In the genomic region with DNA sequence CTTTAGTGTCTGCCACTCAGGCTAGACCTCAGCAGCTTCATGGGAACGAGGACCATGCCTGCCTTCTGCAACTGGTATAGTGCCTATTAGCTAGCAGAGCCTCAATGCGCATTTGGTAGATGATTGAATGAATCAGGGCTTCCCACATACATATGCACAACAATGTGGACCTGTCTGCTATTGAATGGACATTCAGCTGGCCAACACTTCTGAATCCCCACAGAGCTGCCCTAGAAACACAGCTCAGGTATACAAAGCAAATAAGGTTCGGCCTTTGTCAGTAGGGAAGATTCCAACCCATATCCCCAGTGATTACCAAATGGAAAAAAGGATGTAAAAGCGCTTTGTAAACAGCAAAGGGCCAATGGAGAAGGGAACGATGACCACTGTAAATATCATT, we compare ENCODE assay signal across 8 mouse cellular contexts. TPM values are rescaled to one million over a fixed set of nuclear protein-coding genes. Genes with fewer than 3 reads are reported as not detected.
A peak's percentile ranks its signal among the peaks of the same experiment; 100 is the strongest.
DNase-seq lines count a peak whose midpoint lies in the region; ATAC-seq lines count a peak whose summit lies in the region.

No protein-coding gene starts in this region.

- no peak for DNase-seq in kidney, postnatal 4 days
- DNase-seq in brain, adult 2 months (ENCODE audit: low read depth, low spot score): peak; percentile 50
- no peak for DNase-seq in kidney, postnatal 10 days
- DNase-seq in urinary bladder, postnatal 25 days (ENCODE audit: low spot score): no peak

- H3K4me3 ChIP-seq in kidney, embryonic 16.5 days (ENCODE audit: low read length): peak overlapping the region; percentile 76
- peak overlapping the region; percentile 72 for H3K4me3 ChIP-seq in forebrain, embryonic 12.5 days (replicated peaks)
- peak overlapping the region; percentile 73 for H3K4me3 ChIP-seq in liver, embryonic 16.5 days (ENCODE audit: low read depth, low read length)

- 16% methylated on average over 5 of the region's 5 CpGs for WGBS in kidney, embryonic 16.5 days
- WGBS in forebrain, embryonic 12.5 days: 10% methylated on average over 5 of the region's 5 CpGs
- 24% methylated on average over 5 of the region's 5 CpGs for WGBS in liver, embryonic 16.5 days (ENCODE audit: insufficient replicate concordance)

- H3K9me3 ChIP-seq in kidney, embryonic 16.5 days (ENCODE audit: low read length): no peaks in the 10 kb centered on the region
- H3K9me3 ChIP-seq in forebrain, embryonic 12.5 days: no peaks in the 10 kb centered on the region
- no peaks in the 10 kb centered on the region for H3K9me3 ChIP-seq in liver, embryonic 16.5 days (replicated peaks; ENCODE audit: control insufficient read depth, low read length)

- peaks cover 4% of the 10 kb centered on the region; the same call in 1 of the 2 replicates for H3K27me3 ChIP-seq in kidney, embryonic 16.5 days (ENCODE audit: insufficient read depth, low read length)
- H3K27me3 ChIP-seq in forebrain, embryonic 12.5 days: no peaks in the 10 kb centered on the region
- peaks cover 6% of the 10 kb centered on the region for H3K27me3 ChIP-seq in liver, embryonic 16.5 days (ENCODE audit: control insufficient read depth, insufficient read depth, low read depth, low read length)

- no peaks in the 10 kb centered on the region for H3K36me3 ChIP-seq in kidney, embryonic 16.5 days (ENCODE audit: insufficient read depth, low read length)
- peaks cover 15% of the 10 kb centered on the region for H3K36me3 ChIP-seq in forebrain, embryonic 12.5 days (replicated peaks)
- no peaks in the 10 kb centered on the region for H3K36me3 ChIP-seq in liver, embryonic 16.5 days (ENCODE audit: control insufficient read depth, insufficient read depth)

- H3K9ac ChIP-seq in kidney, embryonic 16.5 days (replicated peaks; ENCODE audit: low read length): peak overlapping the region; percentile 58; the same call in 1 of the 2 replicates
- peak overlapping the region; percentile 76 for H3K9ac ChIP-seq in forebrain, embryonic 12.5 days
- peak overlapping the region; percentile 64; the same call in 1 of the 2 replicates for H3K9ac ChIP-seq in liver, embryonic 16.5 days (ENCODE audit: low read depth, low read length)

- no peak for ATAC-seq in kidney, embryonic 16.5 days (ENCODE audit: low FRiP score, low TSS enrichment)
- no peak for ATAC-seq in forebrain, embryonic 12.5 days (ENCODE audit: low FRiP score)
- ATAC-seq in liver, embryonic 16.5 days (ENCODE audit: low read depth): no peak
- no peak for ATAC-seq in inflammation-experienced regulatory T-cells, adult 6 months

- H3K27ac ChIP-seq in kidney, embryonic 16.5 days (ENCODE audit: low read length): no peak overlapping the region
- H3K27ac ChIP-seq in forebrain, embryonic 12.5 days: no peak overlapping the region
- H3K27ac ChIP-seq in liver, embryonic 16.5 days (ENCODE audit: low read length): no peak overlapping the region

- peaks cover 9% of the 10 kb centered on the region for H3K4me1 ChIP-seq in kidney, embryonic 16.5 days (ENCODE audit: insufficient read depth, low read length)
- H3K4me1 ChIP-seq in forebrain, embryonic 12.5 days: peaks cover 22% of the 10 kb centered on the region
- H3K4me1 ChIP-seq in liver, embryonic 16.5 days (ENCODE audit: control insufficient read depth, low read depth, low read length): peaks cover 8% of the 10 kb centered on the region

- H3K4me2 ChIP-seq in kidney, embryonic 16.5 days (replicated peaks; ENCODE audit: low read depth, low read length): peak overlapping the region; percentile 69
- peak overlapping the region; percentile 71 for H3K4me2 ChIP-seq in forebrain, embryonic 12.5 days
- peak overlapping the region; percentile 96 for H3K4me2 ChIP-seq in liver, embryonic 16.5 days (ENCODE audit: low read depth, low read length)

RNA-seq across cellular contexts. Expression of gene Paqr3, which starts 0.7 kb away (rescaled TPM):
- polyA plus RNA-seq in kidney, embryonic 16.5 days (2015; fragmentation: Nextera tagmentation; extraction: Ambion mirVana): 3.8 and 5.7 TPM in 2 replicates
- polyA plus RNA-seq in forebrain, embryonic 12.5 days (2016; fragmentation: Nextera tagmentation; extraction: Ambion mirVana): 16.6 and 17.1 TPM in 2 replicates
- polyA plus RNA-seq in liver, embryonic 16.5 days (2015; fragmentation: Nextera tagmentation; extraction: Ambion mirVana): 0.57 and 0.74 TPM in 2 replicates
- 1 to 10 TPM in 2 of 3 experiments, under 1 TPM in 1; 0.87 to 1.7 (median 1.3) TPM for polyA plus RNA-seq in inflammation-experienced regulatory T-cells, adult 6 months (2017; shearing (Covaris generic))
